Mouse (Mus musculus): ENCODE results near the gene Kif21b.
A peak's percentile ranks its signal among the peaks of the same experiment; 100 is the strongest.

The Kif21b gene

GRCm38 (mm10) chr1:136159830-136160229, 28.6 kb downstream of the Kif21b start:
- no peak for DNase-seq (ENCODE audit: low spot score)

- no peak for DNase-seq (ENCODE audit: low spot score)
Measured at GRCm38 (mm10) chr1:136160297-136160696, 29.1 kb downstream of the Kif21b start.

GRCm38 (mm10) chr1:136160930-136161329, 29.7 kb downstream of the Kif21b start:
- DNase-seq (ENCODE audit: low spot score), result no peak

- DNase-seq (ENCODE audit: low spot score), result no peak
Measured at GRCm38 (mm10) chr1:136161333-136161921, 30.2 kb downstream of the Kif21b start.

GRCm38 (mm10) chr1:136165436-136165835, 34.2 kb downstream of the Kif21b start:
- no peak for DNase-seq (ENCODE audit: low spot score)

GRCm38 (mm10) chr1:136167657-136168056, 36.5 kb downstream of the Kif21b start:
- no peak for DNase-seq (ENCODE audit: low spot score)

- peak; percentile 82 for DNase-seq (ENCODE audit: low spot score)
Measured at GRCm38 (mm10) chr1:136170109-136170508, 38.9 kb downstream of the Kif21b start.

- DNase-seq (ENCODE audit: low spot score), result no peak
Measured at GRCm38 (mm10) chr1:136172696-136173095, 41.5 kb downstream of the Kif21b start.

- DNase-seq (ENCODE audit: low spot score), result peak; percentile 42
Measured at GRCm38 (mm10) chr1:136174101-136174606, 43.0 kb downstream of the Kif21b start.

- no peak for DNase-seq (ENCODE audit: low spot score)
Measured at GRCm38 (mm10) chr1:136175183-136175582, 44.0 kb downstream of the Kif21b start.

- DNase-seq (ENCODE audit: low spot score), result no peak
Measured at GRCm38 (mm10) chr1:136177085-136177484, 45.9 kb downstream of the Kif21b start.

- DNase-seq (ENCODE audit: low spot score), result no peak
Measured at GRCm38 (mm10) chr1:136178741-136179140, 47.6 kb downstream of the Kif21b start.

GRCm38 (mm10) chr1:136179511-136180001, 48.4 kb downstream of the Kif21b start:
- no peak for DNase-seq (ENCODE audit: low spot score)

- no peak for DNase-seq (ENCODE audit: low spot score)
Measured at GRCm38 (mm10) chr1:136190033-136190432, 58.8 kb downstream of the Kif21b start.

GRCm38 (mm10) chr1:136212803-136213202, 81.6 kb downstream of the Kif21b start, which contains the start of gene Mroh3:
Gene Mroh3 (minus strand): TSS chr1:136212828.
- no peak for DNase-seq (ENCODE audit: low spot score)

- no peak for DNase-seq (ENCODE audit: low spot score)
Measured at GRCm38 (mm10) chr1:136214304-136214703, 83.1 kb downstream of the Kif21b start.

- peak; percentile 52 for DNase-seq (ENCODE audit: low spot score)
Measured at GRCm38 (mm10) chr1:136220037-136220871, 89.1 kb downstream of the Kif21b start.

GRCm38 (mm10) chr1:136222386-136222785, 91.2 kb downstream of the Kif21b start:
- DNase-seq (ENCODE audit: low spot score), result no peak

- no peak for DNase-seq (ENCODE audit: low spot score)
Measured at GRCm38 (mm10) chr1:136223758-136224342, 92.7 kb downstream of the Kif21b start.

- DNase-seq (ENCODE audit: low spot score), result no peak
Measured at GRCm38 (mm10) chr1:136225846-136226245, 94.7 kb downstream of the Kif21b start.

GRCm38 (mm10) chr1:136226626-136227025, 95.4 kb downstream of the Kif21b start:
- no peak for DNase-seq (ENCODE audit: low spot score)

Measured in yolk sac, embryonic 10.5 days (tissue).